Mouse (Mus musculus) forebrain, embryonic 16.5 days (tissue): Measurements from ENCODE around the gene Prox1. TPM values are rescaled to one million over a fixed set of nuclear protein-coding genes. Genes with fewer than 3 reads are reported as not detected.

Experiments used
- ATAC-seq: fragments of 200-750 bp; cut with Nextera tagmentation; 2 replicates; pipeline ENCODE4 v1.8.0; 2017; ENCODE audit warnings: mild to moderate bottlenecking, moderate library complexity
- H3K27ac ChIP-seq: fragments of 300-500 bp; sonication (generic); 2 replicates; pipeline ENCODE4 v1.5.1; 2014; ENCODE audit warnings: low read length, control low read depth
- H3K27me3 ChIP-seq: fragments of 300-500 bp; sonication (generic); replicated peaks from 2 replicates; pipeline ENCODE4 v1.6.1; 2014; ENCODE audit warnings: low read length; ENCODE audit not compliant: control insufficient read depth, insufficient read depth
- H3K36me3 ChIP-seq: fragments of 300-500 bp; sonication (generic); 2 replicates; pipeline ENCODE4 v1.6.1; 2014; ENCODE audit not compliant: control insufficient read depth, insufficient read depth
- H3K4me1 ChIP-seq: fragments of 300-500 bp; sonication (generic); replicated peaks from 2 replicates; pipeline ENCODE4 v1.6.1; 2014; ENCODE audit warnings: low read length; ENCODE audit not compliant: control insufficient read depth, insufficient read depth
- H3K4me2 ChIP-seq: fragments of 300-500 bp; sonication (generic); 2 replicates; pipeline ENCODE4 v1.6.1; 2014; ENCODE audit warnings: mild to moderate bottlenecking, low read length, control low read depth
- H3K4me3 ChIP-seq: fragments of 300-500 bp; sonication (generic); replicated peaks from 2 replicates; pipeline ENCODE4 v1.5.1; 2014; ENCODE audit warnings: mild to moderate bottlenecking, low read length, control low read depth
- H3K9ac ChIP-seq: fragments of 300-500 bp; sonication (generic); replicated peaks from 2 replicates; pipeline ENCODE4 v1.6.1; 2014; ENCODE audit warnings: low read depth, low read length, control low read depth
- H3K9me3 ChIP-seq: fragments of 300-500 bp; sonication (generic); 2 replicates; pipeline ENCODE4 v1.6.1; 2016; ENCODE audit warnings: low read length; ENCODE audit not compliant: control insufficient read depth
- WGBS: fragments of 180-500 bp; shearing (Covaris S2); extraction: QIAGEN DNeasy Blood & Tissue Kit; methylation state at CpG from one replicate; pipeline ENCODE4 v1.1.7; 2014; 5-methylcytosine and 5-hydroxymethylcytosine counted together
- polyA plus RNA-seq: library from polyadenylated mRNA; unstranded; fragments of >200 nt; fragmentation: Nextera tagmentation; extraction: Ambion mirVana; gene quantifications from 2 replicates; pipeline ENCODE4 v1.2.1, GENCODE M21; 2015

The Prox1 gene
- polyA plus RNA-seq, 1 experiment from 2014 or later: 9.4 TPM

DNA sequence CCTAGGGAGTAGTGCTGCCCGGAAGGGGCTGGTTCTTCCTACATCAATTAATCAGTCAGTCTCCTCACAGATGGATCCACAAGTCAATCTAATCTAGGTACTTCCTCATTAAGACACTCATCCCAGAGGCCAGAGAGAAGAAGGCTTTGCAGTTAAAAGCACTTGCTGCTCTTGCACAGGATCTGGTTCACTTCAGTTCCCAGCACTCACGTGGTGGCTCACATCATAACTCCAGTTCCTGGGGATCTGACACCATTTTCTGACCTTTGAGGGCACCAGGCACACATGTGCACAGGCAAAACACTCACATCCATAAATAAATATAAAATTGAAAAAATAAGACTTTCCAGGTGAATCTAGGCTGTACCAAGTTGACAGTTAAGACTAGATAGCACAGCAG is 27.7 kb upstream of the Prox1 start:
- Histone ChIP-seq H3K36me3 (no peaks in the 10 kb centered on the region), H3K9ac (no peak overlapping the region), H3K4me1 (no peaks in the 10 kb centered on the region), H3K27ac (no peak overlapping the region), H3K4me2 (no peak overlapping the region), H3K9me3 (no peaks in the 10 kb centered on the region), H3K4me3 (no peak overlapping the region), H3K27me3 (peaks cover 7% of the 10 kb centered on the region)
- WGBS: 93% methylated on average over 2 of the region's 2 CpGs
- ATAC-seq: no peak

DNA sequence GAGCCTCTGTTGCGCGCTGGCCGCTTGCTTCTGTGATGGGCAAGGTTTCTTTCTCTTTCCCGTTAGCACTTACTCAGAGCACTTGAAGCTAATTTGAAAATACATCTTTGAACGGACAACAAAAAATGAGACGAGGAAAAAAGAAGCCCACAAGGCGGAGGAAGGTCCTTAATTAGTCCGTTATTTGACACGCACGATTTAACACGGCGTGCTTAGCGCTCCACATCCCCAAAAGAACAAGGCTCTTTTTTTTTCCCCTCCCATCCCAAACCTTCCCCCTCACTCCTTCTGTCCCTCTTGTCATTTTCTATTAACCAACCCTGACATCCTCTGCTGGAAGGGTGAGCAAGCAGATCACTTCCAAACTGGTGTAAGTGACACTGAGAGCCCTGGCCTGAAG is 21.5 kb upstream of the Prox1 start:
- H3K4me1 ChIP-seq: peaks cover 12% of the 10 kb centered on the region
- H3K36me3 ChIP-seq: no peaks in the 10 kb centered on the region
- H3K4me2 ChIP-seq: no peak overlapping the region
- H3K27ac ChIP-seq: no peak overlapping the region
- no peak for ATAC-seq
- H3K4me3 ChIP-seq: no peak overlapping the region
- peaks cover 17% of the 10 kb centered on the region for H3K27me3 ChIP-seq
- H3K9me3 ChIP-seq: no peaks in the 10 kb centered on the region
- 10% methylated on average over 13 of the region's 13 CpGs for WGBS
- H3K9ac ChIP-seq: no peak overlapping the region

DNA sequence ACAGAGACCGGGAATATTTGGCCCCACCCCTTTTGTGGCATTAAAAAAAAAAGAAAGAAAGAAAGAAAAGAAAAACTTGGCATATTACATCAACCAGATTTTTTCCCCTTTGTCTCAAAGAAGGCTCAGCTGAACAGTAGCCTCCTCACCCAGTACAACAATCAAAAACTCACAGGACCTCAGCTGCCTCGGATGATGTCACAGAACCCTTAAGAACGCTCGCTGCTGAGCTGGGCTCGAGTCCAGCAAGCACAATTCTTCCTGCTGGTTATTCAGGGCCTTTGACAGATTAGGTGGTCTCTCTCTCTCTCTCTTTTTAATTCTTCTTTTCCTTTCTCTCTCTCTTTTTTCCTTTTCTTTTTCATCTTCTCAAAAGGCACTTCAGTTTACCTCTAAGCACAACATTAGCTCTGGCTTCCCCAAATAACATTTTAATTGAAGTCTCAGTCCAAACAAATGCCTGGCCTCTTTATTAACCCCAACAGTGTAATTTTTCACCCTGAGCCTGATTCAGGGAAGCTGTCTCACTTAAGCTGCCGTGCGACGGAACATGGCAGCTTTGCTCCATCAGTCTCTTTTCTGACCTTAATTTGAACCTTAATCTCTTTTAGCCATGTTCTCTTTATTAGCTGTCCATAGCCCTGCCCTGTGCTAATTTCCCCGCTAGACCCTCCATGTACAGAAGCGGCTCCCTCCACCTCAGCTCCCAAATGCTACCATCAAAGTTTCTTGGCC is 19.9 kb upstream of the Prox1 start:
- WGBS: 5% methylated on average over 10 of the region's 10 CpGs
- Histone ChIP-seq H3K4me1 (peaks cover 12% of the 10 kb centered on the region), H3K4me2 (no peak overlapping the region), H3K9ac (no peak overlapping the region), H3K27ac (no peak overlapping the region), H3K36me3 (no peaks in the 10 kb centered on the region), H3K4me3 (no peak overlapping the region), H3K9me3 (no peaks in the 10 kb centered on the region), H3K27me3 (peaks cover 20% of the 10 kb centered on the region)
- peak; percentile 80 for ATAC-seq

DNA sequence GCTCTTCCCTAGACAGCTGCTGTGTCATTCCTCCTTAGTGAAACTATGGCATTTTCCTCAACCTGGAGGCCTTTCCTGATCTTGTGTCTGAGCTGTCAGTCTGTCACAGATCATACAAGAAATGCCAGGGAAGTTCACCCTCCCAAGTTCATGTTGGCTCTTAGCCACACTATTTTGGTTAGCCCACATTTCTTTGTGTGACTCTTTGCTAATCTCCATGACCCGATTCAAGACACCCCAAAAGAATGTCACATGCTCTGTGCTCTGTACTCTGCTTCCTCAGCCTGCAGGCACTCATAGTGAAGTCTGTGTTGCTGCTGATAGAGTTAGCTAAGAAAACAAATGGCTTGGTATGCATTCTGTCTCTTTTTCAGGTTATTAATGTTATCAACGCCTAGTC is 18.6 kb upstream of the Prox1 start:
- no peak overlapping the region for H3K4me2 ChIP-seq
- ATAC-seq: no peak
- WGBS: 63% methylated on average over 2 of the region's 2 CpGs
- no peaks in the 10 kb centered on the region for H3K9me3 ChIP-seq
- no peak overlapping the region for H3K4me3 ChIP-seq
- no peak overlapping the region for H3K9ac ChIP-seq
- H3K4me1 ChIP-seq: peaks cover 12% of the 10 kb centered on the region
- H3K27me3 ChIP-seq: peaks cover 20% of the 10 kb centered on the region
- no peaks in the 10 kb centered on the region for H3K36me3 ChIP-seq
- no peak overlapping the region for H3K27ac ChIP-seq

DNA sequence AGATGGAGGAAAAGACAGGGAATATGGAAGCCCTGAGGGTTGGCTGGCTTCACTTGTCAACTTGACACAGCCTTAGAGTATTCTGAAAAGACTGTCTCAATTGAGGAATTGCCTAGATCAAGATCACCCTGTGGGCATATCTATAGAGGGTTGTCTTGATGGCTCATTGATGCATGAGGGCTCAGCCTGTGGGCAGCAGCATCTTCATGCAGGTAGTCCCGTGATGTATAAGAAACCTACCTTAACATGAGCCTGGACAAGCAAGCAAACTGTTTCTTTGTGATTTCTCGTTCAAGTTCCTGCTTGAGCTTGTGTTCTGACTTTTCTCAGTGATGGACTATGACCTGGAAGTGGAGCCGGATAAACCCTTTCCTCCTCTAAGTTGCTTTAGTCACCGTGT is 15.8 kb upstream of the Prox1 start:
- no peak overlapping the region for H3K4me2 ChIP-seq
- no peak overlapping the region for H3K9ac ChIP-seq
- no peak overlapping the region for H3K27ac ChIP-seq
- no peaks in the 10 kb centered on the region for H3K36me3 ChIP-seq
- no peak overlapping the region for H3K4me3 ChIP-seq
- peaks cover 6% of the 10 kb centered on the region; the same call in 1 of the 2 replicates for H3K4me1 ChIP-seq
- ATAC-seq: no peak
- H3K27me3 ChIP-seq: peaks cover 12% of the 10 kb centered on the region
- no peaks in the 10 kb centered on the region for H3K9me3 ChIP-seq
- 92% methylated on average over 4 of the region's 4 CpGs for WGBS

DNA sequence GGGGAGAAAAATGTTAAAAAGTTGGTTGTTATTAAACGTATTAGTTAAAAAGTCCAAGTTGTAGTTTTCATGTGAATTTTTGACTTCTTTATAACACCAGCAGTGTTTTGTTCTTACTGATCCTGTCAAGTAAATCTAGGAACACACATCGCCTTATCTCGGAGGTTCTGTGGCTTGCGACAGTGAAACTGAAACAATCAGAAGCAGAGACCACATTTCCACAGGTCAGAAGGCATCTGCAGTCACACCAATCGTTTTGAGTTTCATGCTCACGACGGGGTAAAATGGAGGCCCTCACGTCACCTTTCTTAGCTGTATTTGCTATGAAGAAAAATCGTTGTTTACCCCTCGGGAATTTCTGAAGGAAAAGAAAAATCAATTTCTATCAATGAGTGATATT is 14.8 kb upstream of the Prox1 start:
- no peak overlapping the region for H3K4me3 ChIP-seq
- no peak overlapping the region for H3K27ac ChIP-seq
- no peak overlapping the region for H3K4me2 ChIP-seq
- no peaks in the 10 kb centered on the region for H3K9me3 ChIP-seq
- H3K27me3 ChIP-seq: peaks cover 13% of the 10 kb centered on the region
- no peak for ATAC-seq
- WGBS: 87% methylated on average over 10 of the region's 10 CpGs
- no peak overlapping the region for H3K9ac ChIP-seq
- H3K4me1 ChIP-seq: peaks cover 3% of the 10 kb centered on the region; the same call in 1 of the 2 replicates
- H3K36me3 ChIP-seq: no peaks in the 10 kb centered on the region

DNA sequence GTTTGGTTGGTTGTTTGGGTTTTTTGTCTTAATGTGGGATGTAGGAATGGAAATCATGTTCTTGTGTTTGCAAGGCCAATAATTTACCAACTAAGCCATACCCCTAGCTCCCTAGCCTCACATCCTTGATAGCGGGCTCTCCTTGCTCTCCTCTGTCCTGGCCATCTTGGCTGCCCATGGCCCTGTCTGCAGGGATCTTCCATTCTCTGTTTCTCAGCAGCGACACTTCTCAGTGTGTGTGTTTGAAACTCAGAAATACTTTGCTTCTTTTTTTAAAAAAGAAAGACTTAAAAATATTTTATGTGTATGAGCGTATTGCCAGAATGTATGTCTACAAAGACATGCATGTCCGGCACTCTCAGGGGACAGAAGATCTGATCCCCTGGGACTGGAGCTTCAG is 13.1 kb upstream of the Prox1 start:
- Histone ChIP-seq H3K36me3 (no peaks in the 10 kb centered on the region), H3K9me3 (no peaks in the 10 kb centered on the region), H3K9ac (no peak overlapping the region), H3K27ac (no peak overlapping the region), H3K4me2 (no peak overlapping the region), H3K4me3 (no peak overlapping the region), H3K27me3 (peaks cover 14% of the 10 kb centered on the region), H3K4me1 (no peaks in the 10 kb centered on the region)
- WGBS: 92% methylated on average over 4 of the region's 4 CpGs
- ATAC-seq: no peak

DNA sequence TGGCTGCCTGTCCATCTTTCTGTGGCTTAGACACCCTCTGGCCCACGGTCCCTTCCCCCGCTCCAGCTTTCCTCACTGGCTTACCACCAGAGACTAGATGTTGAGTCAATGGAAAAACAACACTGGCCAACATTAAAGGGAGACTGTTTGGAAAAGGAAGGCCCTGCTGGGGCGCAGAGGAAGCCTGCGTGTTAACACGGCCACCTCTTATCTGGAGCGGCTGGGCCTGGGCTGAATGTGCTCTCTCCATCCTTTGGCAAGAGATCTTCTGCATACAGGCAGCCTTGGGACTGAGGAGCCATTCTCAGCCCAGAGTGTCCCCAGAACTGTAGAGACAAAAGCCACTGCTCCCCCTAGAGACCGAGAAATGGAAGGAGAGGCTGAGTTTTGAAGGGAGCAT is 11.3 kb upstream of the Prox1 start:
- H3K27me3 ChIP-seq: peaks cover 16% of the 10 kb centered on the region; the same call in 1 of the 2 replicates
- no peak for ATAC-seq

DNA sequence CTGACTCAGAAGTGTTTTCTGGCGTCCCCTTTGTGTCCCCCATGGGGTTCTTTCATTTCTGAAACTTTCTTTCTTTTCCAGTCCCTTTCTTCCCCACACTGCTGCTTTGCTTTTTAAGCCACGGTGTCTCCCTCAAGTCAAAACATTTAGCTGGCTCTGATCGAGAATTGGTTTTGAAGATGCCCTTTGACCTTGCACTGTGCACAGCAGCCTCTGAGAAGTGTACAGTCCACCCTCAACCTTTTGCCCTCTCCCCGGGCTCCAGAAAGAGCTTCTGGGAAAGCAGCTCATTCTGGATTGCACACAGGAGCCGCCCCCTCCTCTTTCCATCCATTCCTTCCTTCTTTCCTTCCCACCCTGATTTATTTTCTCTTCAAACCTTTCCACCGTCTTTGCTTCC is 10.3 kb upstream of the Prox1 start:
- no peak overlapping the region for H3K4me3 ChIP-seq
- H3K4me2 ChIP-seq: no peak overlapping the region
- ATAC-seq: no peak
- peaks cover 24% of the 10 kb centered on the region for H3K27me3 ChIP-seq
- 39% methylated on average over 6 of the region's 6 CpGs for WGBS
- no peaks in the 10 kb centered on the region for H3K4me1 ChIP-seq
- H3K9ac ChIP-seq: no peak overlapping the region
- H3K36me3 ChIP-seq: no peaks in the 10 kb centered on the region
- no peaks in the 10 kb centered on the region for H3K9me3 ChIP-seq
- no peak overlapping the region for H3K27ac ChIP-seq

More for the DNA sequence above, 11.3 kb upstream of the Prox1 start:
- no peaks in the 10 kb centered on the region for H3K36me3 ChIP-seq
- WGBS: 81% methylated on average over 7 of the region's 7 CpGs
- H3K9ac ChIP-seq: no peak overlapping the region
- no peak overlapping the region for H3K4me2 ChIP-seq
- H3K4me1 ChIP-seq: no peaks in the 10 kb centered on the region
- H3K4me3 ChIP-seq: no peak overlapping the region
- no peaks in the 10 kb centered on the region for H3K9me3 ChIP-seq
- H3K27ac ChIP-seq: no peak overlapping the region

DNA sequence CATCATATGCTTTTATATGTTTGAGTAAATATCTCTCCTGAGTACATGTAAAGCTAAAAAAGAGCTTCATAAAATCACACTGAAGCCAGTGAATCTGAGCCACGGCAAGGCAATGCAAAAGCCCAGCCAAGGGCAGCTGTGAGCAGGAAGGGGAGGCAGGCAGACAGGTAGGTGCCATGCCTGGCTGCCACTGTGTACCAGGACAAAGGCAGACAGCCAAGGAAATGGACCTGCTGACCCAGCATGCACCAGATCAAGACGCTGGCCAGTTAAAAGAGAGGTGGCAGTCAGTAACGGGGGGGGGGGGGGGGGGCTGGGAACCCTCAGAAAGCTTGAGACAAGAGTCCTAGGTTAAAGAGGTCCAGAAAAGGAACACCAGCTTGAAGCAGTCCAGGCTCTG is 6.4 kb upstream of the Prox1 start:
- no peak for ATAC-seq
- Histone ChIP-seq H3K4me2 (no peak overlapping the region), H3K36me3 (no peaks in the 10 kb centered on the region), H3K9ac (no peak overlapping the region), H3K4me3 (no peak overlapping the region), H3K27me3 (peaks cover 26% of the 10 kb centered on the region), H3K4me1 (peaks cover 24% of the 10 kb centered on the region), H3K9me3 (no peaks in the 10 kb centered on the region), H3K27ac (no peak overlapping the region)
- WGBS: 28% methylated on average over 2 of the region's 3 CpGs
